Mouse (Mus musculus): ENCODE measurements around the gene D130043K22Rik.

- TF ChIP-seq CTCF (IDR thresholded peaks at IDR 0.05; ENCODE audit: control insufficient read depth, insufficient read depth, low read length) (no peak), POLR2A (IDR thresholded peaks at IDR 0.05; ENCODE audit: borderline replicate concordance, control insufficient read depth, low read depth, low read length) (no peak)
These were observed 62.1 kb downstream of the D130043K22Rik start for GRCm38 (mm10) chr13:24906831-24907570.
